Mouse (Mus musculus) midbrain, embryonic 14.5 days (tissue): ENCODE data around the gene Prr7. TPM values are rescaled to one million over a fixed set of nuclear protein-coding genes. Genes with fewer than 3 reads are reported as not detected.

ENCODE experiments used
- ATAC-seq: fragments of 200-750 bp; cut with Nextera tagmentation; 2 replicates; pipeline ENCODE4 v1.8.0; 2017; ENCODE audit warnings: moderate number of reproducible peaks, moderate library complexity; ENCODE audit not compliant: low FRiP score, low TSS enrichment
- DNase-seq: peaks from one replicate; pipeline ENCODE4 v3.0.0-alpha.2; 2015
- H3K27ac ChIP-seq: fragments of 300-500 bp; sonication (generic); replicated peaks from 2 replicates; pipeline ENCODE4 v1.5.1; 2014; ENCODE audit warnings: mild to moderate bottlenecking, low read depth, low read length, moderate library complexity
- H3K27me3 ChIP-seq: fragments of 300-500 bp; sonication (generic); 2 replicates; pipeline ENCODE4 v1.6.1; 2014; ENCODE audit warnings: low read length, control low read depth, mixed read lengths; ENCODE audit not compliant: control insufficient read depth, insufficient read depth
- H3K36me3 ChIP-seq: fragments of 300-500 bp; sonication (generic); 2 replicates; pipeline ENCODE4 v1.6.1; 2014; ENCODE audit warnings: low read length, control low read depth; ENCODE audit not compliant: control insufficient read depth, insufficient read depth
- H3K4me1 ChIP-seq: fragments of 300-500 bp; sonication (generic); 2 replicates; pipeline ENCODE4 v1.6.1; 2014; ENCODE audit warnings: mild to moderate bottlenecking, antibody characterized with exemption, low read length, control low read depth; ENCODE audit not compliant: control insufficient read depth, insufficient read depth
- H3K4me2 ChIP-seq: fragments of 300-500 bp; sonication (generic); 2 replicates; pipeline ENCODE4 v1.6.1; 2014; ENCODE audit warnings: mild to moderate bottlenecking, low read length, moderate library complexity
- H3K4me3 ChIP-seq: fragments of 300-500 bp; sonication (generic); replicated peaks from 2 replicates; pipeline ENCODE4 v1.5.1; 2014; ENCODE audit warnings: low read depth, low read length
- H3K9ac ChIP-seq: fragments of 300-500 bp; sonication (generic); replicated peaks from 2 replicates; pipeline ENCODE4 v1.6.1; 2014; ENCODE audit warnings: mild to moderate bottlenecking, low read length, moderate library complexity
- H3K9me3 ChIP-seq: fragments of 300-500 bp; sonication (generic); 2 replicates; pipeline ENCODE4 v1.6.1; 2016; ENCODE audit warnings: low read length, control low read depth, mixed read lengths; ENCODE audit not compliant: control insufficient read depth
- WGBS: fragments of 180-500 bp; shearing (Covaris S2); extraction: QIAGEN DNeasy Blood & Tissue Kit; methylation state at CpG from one replicate; pipeline ENCODE4 v1.1.7; 2014; 5-methylcytosine and 5-hydroxymethylcytosine counted together
- polyA plus RNA-seq: library from polyadenylated mRNA; unstranded; fragments of >200 nt; fragmentation: Nextera tagmentation; extraction: Ambion mirVana; gene quantifications from 2 replicates; pipeline ENCODE4 v1.2.1, GENCODE M21; 2014

Gene Prr7
- polyA plus RNA-seq, 1 experiment from 2014 or later: 7.0 TPM

DNA sequence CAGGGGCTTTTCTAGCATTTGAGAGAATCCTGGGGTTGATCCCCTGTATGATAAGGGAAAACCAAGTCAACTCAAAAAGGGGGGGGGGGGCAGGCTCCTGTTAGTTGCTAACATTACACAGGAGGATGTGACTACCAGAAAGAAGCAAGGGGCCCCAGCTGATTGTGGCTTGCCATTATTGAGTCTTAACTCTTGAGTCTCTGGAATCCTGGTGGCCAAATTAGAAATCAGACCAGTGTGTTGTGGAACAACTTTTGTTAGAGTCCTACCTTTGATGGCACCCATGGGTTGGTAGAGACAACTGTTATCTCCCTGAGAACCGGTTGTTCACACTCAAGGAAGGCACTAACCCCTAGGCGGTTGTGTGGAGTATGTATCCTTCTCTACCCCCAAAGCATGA lies 1.1 kb upstream of the Prr7 start:
- DNase-seq: no peak
- Histone ChIP-seq H3K27ac (peak overlapping the region; percentile 97; the same call in 1 of the 2 replicates), H3K4me3 (no peak overlapping the region), H3K9me3 (no peaks in the 10 kb centered on the region), H3K27me3 (no peaks in the 10 kb centered on the region), H3K4me2 (peak overlapping the region; percentile 91), H3K9ac (peak overlapping the region; percentile 91; the same call in 1 of the 2 replicates), H3K36me3 (peaks cover 38% of the 10 kb centered on the region), H3K4me1 (peaks cover 34% of the 10 kb centered on the region)
- ATAC-seq: no peak
- 56% methylated on average over 2 of the region's 2 CpGs for WGBS

GRCm38 (mm10) chr13:55463399-55464026 lies 554 bp upstream of the Prr7 start:
- Histone ChIP-seq H3K4me1 (peaks cover 39% of the 10 kb centered on the region), H3K27ac (peak overlapping the region; percentile 97), H3K4me3 (peak overlapping the region; percentile 69), H3K9ac (peak overlapping the region; percentile 91), H3K27me3 (no peaks in the 10 kb centered on the region), H3K4me2 (peak overlapping the region; percentile 91), H3K36me3 (peaks cover 32% of the 10 kb centered on the region), H3K9me3 (no peaks in the 10 kb centered on the region)
- WGBS: 6% methylated on average over 14 of the region's 14 CpGs
- peak; percentile 1; the same call in 1 of the 2 replicates for ATAC-seq
- DNase-seq: no peak

DNA sequence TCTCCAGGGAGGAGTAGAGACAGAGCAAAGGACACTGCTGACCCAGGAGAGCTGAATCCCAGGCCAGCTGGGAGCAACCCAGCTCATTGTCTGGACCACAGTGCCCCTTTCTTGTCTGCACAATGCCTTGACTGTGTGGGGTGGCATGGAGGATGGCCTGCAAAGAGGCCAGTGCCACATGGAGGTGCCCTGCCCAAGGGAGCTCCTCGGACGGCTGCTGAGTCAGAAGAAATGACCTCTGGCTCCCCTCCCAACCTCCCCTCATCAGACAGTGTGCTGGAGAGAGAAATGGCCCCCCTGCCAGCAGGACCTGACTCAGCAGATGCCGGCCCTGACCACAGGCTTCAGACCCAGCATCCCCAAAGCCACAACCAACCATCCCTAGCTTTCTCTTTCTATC lies 1.1 kb downstream of the Prr7 start:
- H3K4me3 ChIP-seq: peak overlapping the region; percentile 69
- peak overlapping the region; percentile 91 for H3K4me2 ChIP-seq
- ATAC-seq (no peak), DNase-seq (no peak)
- H3K27me3 ChIP-seq: no peaks in the 10 kb centered on the region
- peaks cover 15% of the 10 kb centered on the region for H3K36me3 ChIP-seq
- H3K9me3 ChIP-seq: no peaks in the 10 kb centered on the region
- H3K4me1 ChIP-seq: peaks cover 54% of the 10 kb centered on the region
- H3K27ac ChIP-seq: peak overlapping the region; percentile 97
- WGBS: 3% methylated on average over 3 of the region's 3 CpGs
- peak overlapping the region; percentile 91 for H3K9ac ChIP-seq

DNA sequence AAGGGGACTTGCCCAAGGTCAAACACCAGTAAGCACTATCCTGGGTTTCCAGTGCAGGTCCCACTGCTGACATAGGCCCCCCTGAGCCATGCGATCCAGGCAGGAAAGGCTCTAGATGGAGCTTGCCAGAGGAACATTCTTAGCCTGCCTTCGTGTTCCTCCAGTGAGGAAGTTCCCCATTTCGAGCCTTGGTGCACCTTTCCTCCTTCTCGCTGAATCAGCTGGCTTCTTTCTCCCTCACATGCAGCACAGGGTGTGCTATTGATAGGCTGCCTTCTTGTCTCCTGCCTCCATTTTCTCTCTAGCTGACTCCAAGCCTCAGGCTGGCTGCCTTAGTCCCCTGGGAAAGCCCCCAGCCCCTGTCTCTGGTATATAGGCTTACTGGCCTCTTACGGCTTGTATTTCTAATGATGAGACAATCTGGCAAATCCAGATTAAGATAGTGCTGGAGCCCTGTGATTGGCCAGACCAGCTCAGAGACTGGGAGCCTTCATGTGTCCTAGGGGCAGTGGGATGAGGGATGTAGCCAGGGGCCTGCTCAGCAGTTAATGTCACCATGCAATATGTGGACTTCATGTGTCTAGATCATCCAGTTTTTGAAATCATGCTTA lies 1.9 kb downstream of the Prr7 start:
- 48% methylated on average over 5 of the region's 5 CpGs for WGBS

GRCm38 (mm10) chr13:55468851-55469560 lies 4.9 kb downstream of the Prr7 start:
- H3K36me3 ChIP-seq: peaks cover 15% of the 10 kb centered on the region
- H3K27ac ChIP-seq: peak overlapping the region; percentile 37
- H3K4me3 ChIP-seq: no peak overlapping the region
- no peaks in the 10 kb centered on the region for H3K9me3 ChIP-seq
- H3K27me3 ChIP-seq: no peaks in the 10 kb centered on the region
- DNase-seq (peak; percentile 62), ATAC-seq (no peak)
- H3K4me2 ChIP-seq: no peak overlapping the region
- H3K4me1 ChIP-seq: peaks cover 82% of the 10 kb centered on the region
- H3K9ac ChIP-seq: no peak overlapping the region
- WGBS: 32% methylated on average over 13 of the region's 13 CpGs

More for the DNA sequence above, 1.9 kb downstream of the Prr7 start:
- Histone ChIP-seq H3K4me1 (peaks cover 61% of the 10 kb centered on the region), H3K27me3 (no peaks in the 10 kb centered on the region), H3K4me3 (peak overlapping the region; percentile 69), H3K9ac (peak overlapping the region; percentile 91), H3K27ac (peak overlapping the region; percentile 97), H3K36me3 (peaks cover 8% of the 10 kb centered on the region), H3K4me2 (peak overlapping the region; percentile 91), H3K9me3 (no peaks in the 10 kb centered on the region)
- ATAC-seq: no peak
- peak; percentile 50 for DNase-seq

- Histone ChIP-seq H3K4me2 (peak overlapping the region; percentile 98), H3K27me3 (no peaks in the 10 kb centered on the region), H3K9me3 (no peaks in the 10 kb centered on the region), H3K27ac (peak overlapping the region; percentile 94), H3K36me3 (peaks cover 28% of the 10 kb centered on the region), H3K4me3 (no peak overlapping the region), H3K4me1 (peaks cover 91% of the 10 kb centered on the region), H3K9ac (peak overlapping the region; percentile 84; the same call in 1 of the 2 replicates)
- ATAC-seq (no peak; the same call in 1 of the 2 replicates), DNase-seq (peak; percentile 72)
- WGBS: 29% methylated on average over 9 of the region's 9 CpGs
Measured at GRCm38 (mm10) chr13:55470372-55470771, 6.3 kb downstream of the Prr7 start.

DNA sequence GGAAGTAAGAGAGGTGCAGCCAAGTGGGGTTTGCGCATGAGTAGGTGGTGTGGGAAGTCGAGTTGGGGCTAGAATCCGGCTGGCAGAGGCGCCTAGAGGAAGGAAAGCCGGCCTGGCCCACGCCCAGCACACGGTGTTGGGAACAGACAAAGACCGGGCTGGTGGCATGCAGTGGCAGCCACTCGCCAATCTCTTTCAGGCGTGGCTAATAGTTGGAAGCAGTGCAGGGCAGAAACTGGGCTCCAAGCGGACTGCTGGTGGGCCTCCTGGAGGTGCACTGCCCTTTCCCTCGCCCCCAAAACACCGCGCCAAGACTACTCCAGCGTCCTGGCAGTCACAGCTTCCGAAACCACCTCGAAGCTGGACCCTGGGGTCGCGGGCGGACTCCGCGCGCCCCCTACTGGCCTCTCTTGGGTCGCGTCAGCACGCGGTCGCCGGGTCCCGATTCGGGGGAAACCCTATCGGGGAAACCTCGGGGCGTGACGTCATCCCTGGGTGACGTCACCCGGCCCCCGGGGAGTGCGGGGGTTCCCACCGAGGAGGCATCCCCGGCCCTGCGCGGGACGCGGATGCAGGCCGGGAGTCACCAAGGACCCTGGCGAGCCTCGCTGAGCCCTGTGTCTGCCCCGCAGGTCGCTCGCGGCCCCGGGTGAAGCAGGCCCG lies 7.2 kb downstream of the Prr7 start:
- H3K27me3 ChIP-seq: no peaks in the 10 kb centered on the region
- peak overlapping the region; percentile 94 for H3K27ac ChIP-seq
- H3K4me2 ChIP-seq: peak overlapping the region; percentile 98
- no peaks in the 10 kb centered on the region for H3K9me3 ChIP-seq
- H3K36me3 ChIP-seq: peaks cover 37% of the 10 kb centered on the region
- peak overlapping the region; percentile 48 for H3K4me3 ChIP-seq
- DNase-seq (peak; percentile 94), ATAC-seq (peak; percentile 65)
- WGBS: under 1% methylated on average over 51 of the region's 54 CpGs
- H3K4me1 ChIP-seq: peaks cover 86% of the 10 kb centered on the region
- H3K9ac ChIP-seq: peak overlapping the region; percentile 84

- Histone ChIP-seq H3K4me2 (peak overlapping the region; percentile 98), H3K9me3 (no peaks in the 10 kb centered on the region), H3K36me3 (peaks cover 42% of the 10 kb centered on the region), H3K4me3 (peak overlapping the region; percentile 48), H3K9ac (peak overlapping the region; percentile 84), H3K27me3 (no peaks in the 10 kb centered on the region), H3K27ac (peak overlapping the region; percentile 94), H3K4me1 (peaks cover 81% of the 10 kb centered on the region)
- DNase-seq (no peak), ATAC-seq (peak; percentile 32)
- 0% methylated on average over 31 of the region's 31 CpGs for WGBS
Measured at GRCm38 (mm10) chr13:55471819-55472131, 7.7 kb downstream of the Prr7 start.
